Mouse (Mus musculus) B cell, adult 67 days (primary cell): ENCODE measurements around the gene Scn3b. TPM values are rescaled to one million over a fixed set of nuclear protein-coding genes. Genes with fewer than 3 reads are reported as not detected.

Experiments used
- total RNA-seq, 2 experiments: library from RNA; stranded (reverse); gene quantifications; 4 replicates each; pipeline ENCODE4 v1.2.4; 2023

Scn3b gene
- not detected for total RNA-seq

DNA sequence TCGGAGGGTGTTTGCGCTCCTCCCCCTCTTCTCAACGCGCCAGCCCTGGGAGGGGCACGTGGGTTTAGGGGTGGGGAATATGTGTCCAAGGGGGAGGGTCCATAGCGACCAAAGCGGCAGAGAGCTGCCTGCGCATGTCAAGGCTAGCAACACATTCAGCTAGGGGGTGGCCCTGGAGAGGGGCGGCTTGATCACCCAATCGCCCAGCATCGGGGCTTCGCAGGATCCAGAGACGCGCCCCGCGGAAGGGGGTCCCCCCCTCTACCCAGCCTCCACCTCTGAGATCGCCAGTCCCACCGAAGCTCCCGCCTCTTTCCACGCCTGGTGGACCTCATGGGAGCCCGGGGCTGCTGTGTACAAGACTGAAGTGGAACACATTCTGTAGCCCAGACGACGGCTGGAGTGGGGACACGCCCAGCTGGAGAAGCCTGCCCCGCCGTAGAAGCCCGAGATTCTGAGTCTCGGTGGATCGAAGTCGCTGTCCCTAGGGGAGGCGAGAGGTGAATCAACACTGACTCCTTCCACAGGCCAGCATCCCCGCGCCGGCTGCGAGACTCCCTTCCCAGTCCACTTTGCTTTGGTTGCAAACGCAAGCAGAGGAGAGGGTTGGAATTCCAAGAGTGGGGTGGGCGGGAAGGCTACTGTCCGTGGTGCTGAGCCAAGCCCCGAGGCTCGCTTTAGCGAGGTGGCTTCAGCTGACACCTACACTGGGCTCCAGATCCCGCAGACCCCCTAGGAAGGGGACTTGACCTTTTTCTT, at the start of gene Scn3b:
TSS of gene Scn3b (plus strand) at position 115 of the 759 bp plus-strand sequence.

Other genes with a start within 250 kb of the Scn3b start
- gene Olfr981, start 247.8 kb upstream of the Scn3b start, total RNA-seq, result not detected
- not detected for gene Olfr982, start 195.4 kb upstream of the Scn3b start, total RNA-seq
- not detected for gene Olfr983, start 175.6 kb upstream of the Scn3b start, total RNA-seq
- gene Olfr984, start 155.0 kb upstream of the Scn3b start, total RNA-seq, result under 1 TPM in 1 of 2 experiments, not detected in 1; 0.17 TPM
- gene Olfr985, start 139.0 kb upstream of the Scn3b start, total RNA-seq, result not detected
- not detected for gene Tmem225, start 121.1 kb upstream of the Scn3b start, total RNA-seq
- not detected for gene Olfr986, start 88.3 kb upstream of the Scn3b start, total RNA-seq
- gene Zfp202, start 76.9 kb upstream of the Scn3b start, total RNA-seq, result 1 to 10 TPM; 2.5 to 3.3 TPM